Mouse (Mus musculus) heart, embryonic 15.5 days (tissue): ENCODE data around the gene Sp8. TPM values are rescaled to one million over a fixed set of nuclear protein-coding genes. Genes with fewer than 3 reads are reported as not detected.

Source experiments
- ATAC-seq: fragments of 200-750 bp; cut with Nextera tagmentation; replicated peaks from 2 replicates; pipeline ENCODE4 v1.8.0; 2017; ENCODE audit warnings: low read depth, moderate TSS enrichment; ENCODE audit not compliant: insufficient number of reproducible peaks, insufficient read depth, low FRiP score
- H3K27ac ChIP-seq: fragments of 300-500 bp; sonication (generic); 2 replicates; pipeline ENCODE4 v1.5.1; 2015; ENCODE audit warnings: mild to moderate bottlenecking, inconsistent platforms
- H3K27me3 ChIP-seq: fragments of 300-500 bp; sonication (generic); 2 replicates; pipeline ENCODE4 v1.6.1; 2015; ENCODE audit warnings: inconsistent platforms
- H3K36me3 ChIP-seq: fragments of 300-500 bp; sonication (generic); 2 replicates; pipeline ENCODE4 v1.6.1; 2015; ENCODE audit warnings: mild to moderate bottlenecking, inconsistent platforms
- H3K4me1 ChIP-seq: fragments of 300-500 bp; sonication (generic); replicated peaks from 2 replicates; pipeline ENCODE4 v1.6.1; 2015; ENCODE audit warnings: inconsistent platforms
- H3K4me2 ChIP-seq: fragments of 300-500 bp; sonication (generic); 2 replicates; pipeline ENCODE4 v1.6.1; 2015; ENCODE audit warnings: inconsistent platforms, mild to moderate bottlenecking, moderate library complexity
- H3K4me3 ChIP-seq: fragments of 300-500 bp; sonication (generic); 2 replicates; pipeline ENCODE4 v1.5.1; 2015; ENCODE audit warnings: mild to moderate bottlenecking, inconsistent platforms
- H3K9ac ChIP-seq: fragments of 300-500 bp; sonication (generic); 2 replicates; pipeline ENCODE4 v1.6.1; 2015; ENCODE audit warnings: mild to moderate bottlenecking, inconsistent platforms
- H3K9me3 ChIP-seq: fragments of 300-500 bp; sonication (generic); replicated peaks from 2 replicates; pipeline ENCODE4 v1.6.1; 2016; ENCODE audit warnings: inconsistent platforms
- WGBS: fragments of 180-500 bp; shearing (Covaris S2); methylation state at CpG from one replicate; pipeline ENCODE4 v1.1.7; 2015; ENCODE audit warnings: mixed read lengths; 5-methylcytosine and 5-hydroxymethylcytosine counted together
- polyA plus RNA-seq: library from polyadenylated mRNA; unstranded; fragments of >200 nt; fragmentation: Nextera tagmentation; extraction: Ambion mirVana; gene quantifications from 2 replicates; pipeline ENCODE4 v1.2.1, GENCODE M21; 2015

The Sp8 gene
- polyA plus RNA-seq, 1 experiment from 2014 or later = not detected

GRCm38 (mm10) chr12:118841381-118841922, 4.7 kb upstream of the Sp8 start:
- no peak for ATAC-seq
- H3K4me1 ChIP-seq = peaks cover 16% of the 10 kb centered on the region
- no peak overlapping the region for H3K4me3 ChIP-seq
- WGBS = 5% methylated on average over 5 of the region's 5 CpGs
- H3K27me3 ChIP-seq = peaks cover 95% of the 10 kb centered on the region
- no peak overlapping the region for H3K27ac ChIP-seq
- no peaks in the 10 kb centered on the region for H3K9me3 ChIP-seq
- no peaks in the 10 kb centered on the region for H3K36me3 ChIP-seq
- no peak overlapping the region for H3K4me2 ChIP-seq
- H3K9ac ChIP-seq = no peak overlapping the region

- no peak for ATAC-seq
- Histone ChIP-seq H3K4me2 (no peak overlapping the region), H3K36me3 (no peaks in the 10 kb centered on the region), H3K9ac (no peak overlapping the region), H3K9me3 (no peaks in the 10 kb centered on the region), H3K27me3 (peaks cover 95% of the 10 kb centered on the region), H3K4me1 (peaks cover 16% of the 10 kb centered on the region), H3K4me3 (no peak overlapping the region), H3K27ac (no peak overlapping the region)
- 8% methylated on average over 6 of the region's 6 CpGs for WGBS
Observed at GRCm38 (mm10) chr12:118841971-118842550, 4.1 kb upstream of the Sp8 start.

- WGBS = under 1% methylated on average over 33 of the region's 33 CpGs
- Histone ChIP-seq H3K4me1 (peaks cover 17% of the 10 kb centered on the region), H3K4me2 (no peak overlapping the region), H3K27me3 (peaks cover 95% of the 10 kb centered on the region), H3K27ac (no peak overlapping the region), H3K4me3 (peak overlapping the region; percentile 19; the same call in 1 of the 2 replicates), H3K9me3 (no peaks in the 10 kb centered on the region), H3K36me3 (no peaks in the 10 kb centered on the region), H3K9ac (no peak overlapping the region)
- no peak for ATAC-seq
Observed at GRCm38 (mm10) chr12:118842671-118843411, 3.3 kb upstream of the Sp8 start.

GRCm38 (mm10) chr12:118844111-118844510, 2.0 kb upstream of the Sp8 start:
- H3K27ac ChIP-seq = no peak overlapping the region
- no peaks in the 10 kb centered on the region for H3K9me3 ChIP-seq
- no peaks in the 10 kb centered on the region for H3K36me3 ChIP-seq
- peaks cover 95% of the 10 kb centered on the region for H3K27me3 ChIP-seq
- no peak overlapping the region for H3K4me3 ChIP-seq
- H3K4me1 ChIP-seq = peaks cover 30% of the 10 kb centered on the region
- no peak overlapping the region for H3K9ac ChIP-seq
- no peak overlapping the region for H3K4me2 ChIP-seq
- no peak for ATAC-seq

- ATAC-seq = no peak
Observed at GRCm38 (mm10) chr12:118844841-118845240, 1.3 kb upstream of the Sp8 start.

GRCm38 (mm10) chr12:118845351-118845750, 778 bp upstream of the Sp8 start:
- Histone ChIP-seq H3K27me3 (peaks cover 95% of the 10 kb centered on the region), H3K36me3 (no peaks in the 10 kb centered on the region), H3K4me1 (peaks cover 36% of the 10 kb centered on the region), H3K4me3 (no peak overlapping the region), H3K27ac (no peak overlapping the region), H3K9me3 (no peaks in the 10 kb centered on the region), H3K9ac (no peak overlapping the region), H3K4me2 (no peak overlapping the region)
- WGBS = 5% methylated on average over 3 of the region's 3 CpGs
- no peak for ATAC-seq

More at GRCm38 (mm10) chr12:118844841-118845240, 1.3 kb upstream of the Sp8 start:
- H3K9ac ChIP-seq = no peak overlapping the region
- H3K27me3 ChIP-seq = peaks cover 95% of the 10 kb centered on the region
- H3K27ac ChIP-seq = no peak overlapping the region
- H3K36me3 ChIP-seq = no peaks in the 10 kb centered on the region
- no peak overlapping the region for H3K4me3 ChIP-seq
- H3K4me2 ChIP-seq = no peak overlapping the region
- H3K9me3 ChIP-seq = no peaks in the 10 kb centered on the region
- 9% methylated on average over 3 of the region's 3 CpGs for WGBS
- H3K4me1 ChIP-seq = peaks cover 36% of the 10 kb centered on the region

- WGBS = under 1% methylated on average over 59 of the region's 59 CpGs
- Histone ChIP-seq H3K36me3 (no peaks in the 10 kb centered on the region), H3K4me2 (peak overlapping the region; percentile 92), H3K27ac (no peak overlapping the region), H3K27me3 (peaks cover 93% of the 10 kb centered on the region), H3K9me3 (no peaks in the 10 kb centered on the region), H3K9ac (no peak overlapping the region), H3K4me3 (peak overlapping the region; percentile 57), H3K4me1 (peaks cover 36% of the 10 kb centered on the region)
- ATAC-seq = 0 out of 2 replicates have a peak, but pooled peaks have one; percentile 18
Observed at GRCm38 (mm10) chr12:118846649-118847321, 656 bp downstream of the Sp8 start.

- peak overlapping the region; percentile 57 for H3K4me3 ChIP-seq
- no peaks in the 10 kb centered on the region for H3K36me3 ChIP-seq
- no peaks in the 10 kb centered on the region for H3K9me3 ChIP-seq
- under 1% methylated on average over 17 of the region's 17 CpGs for WGBS
- H3K4me1 ChIP-seq = peaks cover 36% of the 10 kb centered on the region
- no peak overlapping the region for H3K27ac ChIP-seq
- peaks cover 94% of the 10 kb centered on the region for H3K27me3 ChIP-seq
- ATAC-seq = no peak
- no peak overlapping the region for H3K9ac ChIP-seq
- peak overlapping the region; percentile 92 for H3K4me2 ChIP-seq
Observed at GRCm38 (mm10) chr12:118847381-118847780, 1.3 kb downstream of the Sp8 start.

GRCm38 (mm10) chr12:118847861-118848495, 1.8 kb downstream of the Sp8 start:
- H3K27me3 ChIP-seq = peaks cover 93% of the 10 kb centered on the region
- peak overlapping the region; percentile 92 for H3K4me2 ChIP-seq
- H3K36me3 ChIP-seq = no peaks in the 10 kb centered on the region
- ATAC-seq = no peak
- peaks cover 34% of the 10 kb centered on the region for H3K4me1 ChIP-seq
- H3K9me3 ChIP-seq = no peaks in the 10 kb centered on the region
- no peak overlapping the region for H3K27ac ChIP-seq
- no peak overlapping the region for H3K9ac ChIP-seq
- H3K4me3 ChIP-seq = peak overlapping the region; percentile 57
- 1% methylated on average over 23 of the region's 23 CpGs for WGBS

GRCm38 (mm10) chr12:118848496-118849202, 2.5 kb downstream of the Sp8 start:
- Histone ChIP-seq H3K9me3 (no peaks in the 10 kb centered on the region), H3K9ac (no peak overlapping the region), H3K27ac (no peak overlapping the region), H3K4me1 (peaks cover 32% of the 10 kb centered on the region), H3K4me2 (peak overlapping the region; percentile 92), H3K4me3 (peak overlapping the region; percentile 57), H3K36me3 (no peaks in the 10 kb centered on the region), H3K27me3 (peaks cover 93% of the 10 kb centered on the region)
- peak; percentile 32; the same call in 1 of the 2 replicates for ATAC-seq
- under 1% methylated on average over 79 of the region's 80 CpGs for WGBS
